Mouse (Mus musculus): ENCODE results near the gene 1110051M20Rik.

- TF ChIP-seq POLR2A (IDR thresholded peaks at IDR 0.05; ENCODE audit: insufficient read depth, low read depth, low read length), result no peak
- TF ChIP-seq CTCF (IDR thresholded peaks at IDR 0.05), result no peak
These were observed 2.8 kb downstream of the 1110051M20Rik start for GRCm38 (mm10) chr2:91441715-91442114.

All from heart, adult 2 months (tissue).